Mouse (Mus musculus): ENCODE data around the gene Cabp4. TPM values are rescaled to one million over a fixed set of nuclear protein-coding genes. Genes with fewer than 3 reads are reported as not detected.

Gene Cabp4
- polyA plus RNA-seq, 1 experiment, result 0.53 TPM

GRCm38 (mm10) chr19:4089128-4089527 lies 54.7 kb downstream of the Cabp4 start:
- Histone ChIP-seq H3K27ac (ENCODE audit: control insufficient read depth, insufficient read depth, low read length) (no peak overlapping the region), H3K36me3 (ENCODE audit: control insufficient read depth, insufficient read depth, low read length) (no peaks in the 10 kb centered on the region), H3K4me3 (ENCODE audit: control insufficient read depth, insufficient read depth, low read length) (no peak overlapping the region), H3K27me3 (ENCODE audit: control insufficient read depth, insufficient read depth, low read length) (no peaks in the 10 kb centered on the region), H3K4me1 (replicated peaks; ENCODE audit: control insufficient read depth, insufficient read depth, low read length) (peaks cover 7% of the 10 kb centered on the region)
- DNase-seq, result no peak
- WGBS, result 94% methylated on average over 6 of the region's 6 CpGs
- TF ChIP-seq POLR2A (IDR thresholded peaks at IDR 0.05; ENCODE audit: control insufficient read depth, extremely low read depth, insufficient read depth, low read length, poor library complexity) (no peak), CTCF (IDR thresholded peaks at IDR 0.05; ENCODE audit: borderline replicate concordance, control insufficient read depth, extremely low read depth, insufficient read depth, low read length, poor library complexity) (no peak)

GRCm38 (mm10) chr19:4088146-4088545 lies 55.7 kb downstream of the Cabp4 start:
- H3K27ac ChIP-seq (ENCODE audit: control insufficient read depth, insufficient read depth, low read length), result no peak overlapping the region
- 76% methylated on average over 5 of the region's 5 CpGs for WGBS
- no peak for TF ChIP-seq POLR2A (IDR thresholded peaks at IDR 0.05; ENCODE audit: control insufficient read depth, extremely low read depth, insufficient read depth, low read length, poor library complexity)
- TF ChIP-seq CTCF (IDR thresholded peaks at IDR 0.05; ENCODE audit: borderline replicate concordance, control insufficient read depth, extremely low read depth, insufficient read depth, low read length, poor library complexity), result no peak
- H3K36me3 ChIP-seq (ENCODE audit: control insufficient read depth, insufficient read depth, low read length), result no peaks in the 10 kb centered on the region
- DNase-seq, result no peak
- H3K4me1 ChIP-seq (replicated peaks; ENCODE audit: control insufficient read depth, insufficient read depth, low read length), result no peaks in the 10 kb centered on the region
- no peaks in the 10 kb centered on the region for H3K27me3 ChIP-seq (ENCODE audit: control insufficient read depth, insufficient read depth, low read length)
- H3K4me3 ChIP-seq (ENCODE audit: control insufficient read depth, insufficient read depth, low read length), result no peak overlapping the region

- no peaks in the 10 kb centered on the region for H3K36me3 ChIP-seq (ENCODE audit: control insufficient read depth, insufficient read depth, low read length)
- TF ChIP-seq POLR2A (IDR thresholded peaks at IDR 0.05; ENCODE audit: control insufficient read depth, extremely low read depth, insufficient read depth, low read length, poor library complexity) (no peak), CTCF (IDR thresholded peaks at IDR 0.05; ENCODE audit: borderline replicate concordance, control insufficient read depth, extremely low read depth, insufficient read depth, low read length, poor library complexity) (no peak)
- no peaks in the 10 kb centered on the region for H3K4me1 ChIP-seq (replicated peaks; ENCODE audit: control insufficient read depth, insufficient read depth, low read length)
- DNase-seq, result no peak
- H3K27ac ChIP-seq (ENCODE audit: control insufficient read depth, insufficient read depth, low read length), result no peak overlapping the region
- 96% methylated on average over 5 of the region's 5 CpGs for WGBS
- H3K27me3 ChIP-seq (ENCODE audit: control insufficient read depth, insufficient read depth, low read length), result no peaks in the 10 kb centered on the region
- no peak overlapping the region for H3K4me3 ChIP-seq (ENCODE audit: control insufficient read depth, insufficient read depth, low read length)
These were observed 56.7 kb downstream of the Cabp4 start for GRCm38 (mm10) chr19:4087090-4087489.

GRCm38 (mm10) chr19:4086156-4086555 lies 57.7 kb downstream of the Cabp4 start:
- Histone ChIP-seq H3K27me3 (ENCODE audit: control insufficient read depth, insufficient read depth, low read length) (no peaks in the 10 kb centered on the region), H3K4me3 (ENCODE audit: control insufficient read depth, insufficient read depth, low read length) (no peak overlapping the region), H3K4me1 (replicated peaks; ENCODE audit: control insufficient read depth, insufficient read depth, low read length) (no peaks in the 10 kb centered on the region), H3K36me3 (ENCODE audit: control insufficient read depth, insufficient read depth, low read length) (no peaks in the 10 kb centered on the region), H3K27ac (ENCODE audit: control insufficient read depth, insufficient read depth, low read length) (no peak overlapping the region)
- TF ChIP-seq POLR2A (IDR thresholded peaks at IDR 0.05; ENCODE audit: control insufficient read depth, extremely low read depth, insufficient read depth, low read length, poor library complexity), result no peak
- no peak for TF ChIP-seq CTCF (IDR thresholded peaks at IDR 0.05; ENCODE audit: borderline replicate concordance, control insufficient read depth, extremely low read depth, insufficient read depth, low read length, poor library complexity)
- DNase-seq, result no peak
- 93% methylated on average over 15 of the region's 15 CpGs for WGBS

Other genes with a start within 250 kb of the Cabp4 start
- gene Tcirg1, start 236.9 kb downstream of the Cabp4 start, polyA plus RNA-seq (2012; rRNA removed), result 270 and 293 TPM in 2 replicates
- 287 and 340 TPM in 2 replicates for gene Ndufs8, start 231.3 kb downstream of the Cabp4 start, polyA plus RNA-seq (2012; rRNA removed)
- 10.2 and 11.7 TPM in 2 replicates for gene Aldh3b1, start 214.2 kb downstream of the Cabp4 start, polyA plus RNA-seq (2012; rRNA removed)
- gene Unc93b1, start 208.8 kb downstream of the Cabp4 start, polyA plus RNA-seq (2012; rRNA removed), result 147 and 174 TPM in 2 replicates
- 0.33 and 0.97 TPM in 2 replicates for gene Aldh3b3, start 185.4 kb downstream of the Cabp4 start, polyA plus RNA-seq (2012; rRNA removed)
- gene Aldh3b2, start 171.7 kb downstream of the Cabp4 start, polyA plus RNA-seq (2012; rRNA removed), result 7.0 and 7.2 TPM in 2 replicates
- gene Acy3, start 157.5 kb downstream of the Cabp4 start, polyA plus RNA-seq (2012; rRNA removed), result 12.0 and 14.9 TPM in 2 replicates
- 0.15 and 0.20 TPM in 2 replicates for gene Tbx10, start 151.3 kb downstream of the Cabp4 start, polyA plus RNA-seq (2012; rRNA removed)
- 23.6 and 24.9 TPM in 2 replicates for gene Nudt8, start 143.5 kb downstream of the Cabp4 start, polyA plus RNA-seq (2012; rRNA removed)
- gene Gm49405, start 143.4 kb downstream of the Cabp4 start, polyA plus RNA-seq (2012; rRNA removed), result 3.7 and 5.3 TPM in 2 replicates
- gene Doc2g, start 140.7 kb downstream of the Cabp4 start, polyA plus RNA-seq (2012; rRNA removed), result 14.4 and 51.8 TPM in 2 replicates
- gene Ndufv1, start 131.2 kb downstream of the Cabp4 start, polyA plus RNA-seq (2012; rRNA removed), result 152 and 170 TPM in 2 replicates
- gene Gstp1, start 106.0 kb downstream of the Cabp4 start, polyA plus RNA-seq (2012; rRNA removed), result 317 and 318 TPM in 2 replicates
- gene Gstp2, start 98.0 kb downstream of the Cabp4 start, polyA plus RNA-seq (2012; rRNA removed), result 26.9 and 48.8 TPM in 2 replicates
- 23.6 and 26.4 TPM in 2 replicates for gene Gstp3, start 84.5 kb downstream of the Cabp4 start, polyA plus RNA-seq (2012; rRNA removed)
- gene Cabp2, start 62.5 kb downstream of the Cabp4 start, polyA plus RNA-seq (2012; rRNA removed), result 0.42 TPM in 1 of 2 replicates, not detected in the other
- gene Cdk2ap2, start 46.9 kb downstream of the Cabp4 start, polyA plus RNA-seq (2012; rRNA removed), result 274 and 296 TPM in 2 replicates
- gene Pitpnm1, start 44.0 kb downstream of the Cabp4 start, polyA plus RNA-seq (2012; rRNA removed), result 333 and 357 TPM in 2 replicates
- 106 and 112 TPM in 2 replicates for gene Aip, start 18.2 kb downstream of the Cabp4 start, polyA plus RNA-seq (2012; rRNA removed)
- 0.20 and 0.24 TPM in 2 replicates for gene Gpr152, start 4.2 kb downstream of the Cabp4 start, polyA plus RNA-seq (2012; rRNA removed)
- gene Coro1b, start 4.6 kb upstream of the Cabp4 start, polyA plus RNA-seq (2012; rRNA removed), result 508 and 533 TPM in 2 replicates
- 1,512 and 1,655 TPM in 2 replicates for gene Ptprcap, start 9.6 kb upstream of the Cabp4 start, polyA plus RNA-seq (2012; rRNA removed)
- 97.8 and 102 TPM in 2 replicates for gene Rps6kb2, start 19.3 kb upstream of the Cabp4 start, polyA plus RNA-seq (2012; rRNA removed)
- 92.9 and 95.5 TPM in 2 replicates for gene Carns1, start 31.4 kb upstream of the Cabp4 start, polyA plus RNA-seq (2012; rRNA removed)
- gene Tbc1d10c, start 47.3 kb upstream of the Cabp4 start, polyA plus RNA-seq (2012; rRNA removed), result 622 and 718 TPM in 2 replicates
- gene Ppp1ca, start 48.0 kb upstream of the Cabp4 start, polyA plus RNA-seq (2012; rRNA removed), result 897 and 1,014 TPM in 2 replicates
- 119 and 143 TPM in 2 replicates for gene Rad9a, start 57.6 kb upstream of the Cabp4 start, polyA plus RNA-seq (2012; rRNA removed)
- gene Clcf1, start 70.2 kb upstream of the Cabp4 start, polyA plus RNA-seq (2012; rRNA removed), result 32.9 and 36.1 TPM in 2 replicates
- gene AC109138.7, start 70.3 kb upstream of the Cabp4 start, polyA plus RNA-seq (2012; rRNA removed), result not detected in 2 replicates
- gene Pold4, start 87.9 kb upstream of the Cabp4 start, polyA plus RNA-seq (2012; rRNA removed), result 104 and 117 TPM in 2 replicates
- gene Ssh3, start 125.1 kb upstream of the Cabp4 start, polyA plus RNA-seq (2012; rRNA removed), result 72.7 and 94.1 TPM in 2 replicates
- gene Ankrd13d, start 139.1 kb upstream of the Cabp4 start, polyA plus RNA-seq (2012; rRNA removed), result 56.0 and 61.4 TPM in 2 replicates
- gene Grk2, start 162.2 kb upstream of the Cabp4 start, polyA plus RNA-seq (2012; rRNA removed), result 515 and 528 TPM in 2 replicates